Mouse (Mus musculus) c-Kit-positive CD71-positive TER-119-negative erythroid progenitor cells, embryonic 14.5 days (primary cell): Measurements from ENCODE around the gene Gpc3.
"Not testable (repeated sequence)": the region's sequence is repeated elsewhere in the genome, so short reads cannot be mapped to it uniquely, and the experiment has no call there.

Experiments used
- DNase-seq: peaks from one replicate; pipeline ENCODE4 v3.0.0-alpha.2; 2013; ENCODE audit warnings: low read depth

Gene Gpc3

DNA sequence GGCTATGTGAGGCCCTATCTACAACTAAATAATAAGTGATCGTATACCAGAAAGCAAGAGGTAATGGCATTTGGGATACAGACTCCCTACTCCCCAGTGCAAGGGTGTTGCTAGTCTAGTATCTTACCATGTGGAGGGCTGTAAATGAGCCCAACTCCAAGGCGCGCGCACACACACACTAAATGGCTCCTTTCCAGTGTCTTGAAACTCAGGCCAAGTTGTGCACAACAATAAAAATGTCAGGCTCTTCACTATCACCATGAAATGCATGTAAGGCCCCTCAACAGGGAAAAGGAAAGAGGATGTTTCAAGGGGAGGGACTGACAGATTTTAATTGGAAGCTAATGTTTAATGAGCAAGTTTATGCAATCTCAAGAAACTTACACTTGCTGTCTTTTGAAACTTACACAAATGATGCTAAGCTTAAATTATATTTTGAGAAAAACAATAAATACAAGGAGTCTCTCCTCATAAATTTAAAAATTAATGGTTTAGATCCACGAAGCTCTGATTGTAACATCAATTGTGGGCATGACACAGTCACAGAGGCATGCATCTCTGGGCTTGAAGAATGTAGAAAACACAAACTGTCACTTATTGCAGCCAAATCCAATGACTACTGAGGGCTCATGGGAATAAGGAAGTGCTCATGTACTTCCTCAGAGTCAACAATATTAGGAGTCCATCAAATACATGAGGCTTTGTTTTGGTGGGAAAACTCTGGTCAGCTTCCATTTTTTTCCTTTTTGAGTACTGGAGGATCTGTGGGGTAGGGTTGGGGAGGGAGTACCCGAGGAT lies 332.4 kb downstream of the Gpc3 start:
- no peak for DNase-seq

DNA sequence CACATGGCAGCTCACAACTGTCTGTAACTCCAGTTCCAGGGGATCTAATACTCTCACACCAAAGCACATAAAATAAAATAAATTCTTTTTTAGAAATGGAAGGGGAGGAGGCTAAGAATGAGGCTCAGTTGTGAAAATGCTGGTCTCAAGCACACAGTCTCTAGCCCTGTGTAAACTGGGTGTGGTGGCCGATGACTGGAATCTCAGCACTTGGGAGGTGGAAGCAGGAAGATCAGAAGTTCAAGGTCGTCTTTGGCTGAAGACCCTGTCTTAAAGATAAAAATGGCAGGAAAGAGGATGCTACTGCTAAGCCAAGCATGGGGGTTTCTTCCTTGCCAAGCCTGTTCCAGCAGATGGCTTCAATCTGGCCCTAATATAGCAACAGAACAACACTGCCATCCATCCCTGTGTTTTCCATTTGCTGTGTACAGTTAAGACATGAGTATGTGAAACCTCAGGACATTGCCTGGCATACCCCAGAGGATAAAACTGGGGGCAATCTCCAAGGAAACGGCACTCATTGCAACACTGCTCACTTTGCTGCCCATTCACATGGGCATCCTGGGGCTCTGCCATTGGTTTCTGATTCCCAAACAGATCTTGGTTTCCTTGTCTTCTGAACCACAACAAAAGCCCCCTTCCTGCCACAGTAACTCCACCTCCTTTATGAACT lies 334.9 kb downstream of the Gpc3 start:
- no peak for DNase-seq

DNA sequence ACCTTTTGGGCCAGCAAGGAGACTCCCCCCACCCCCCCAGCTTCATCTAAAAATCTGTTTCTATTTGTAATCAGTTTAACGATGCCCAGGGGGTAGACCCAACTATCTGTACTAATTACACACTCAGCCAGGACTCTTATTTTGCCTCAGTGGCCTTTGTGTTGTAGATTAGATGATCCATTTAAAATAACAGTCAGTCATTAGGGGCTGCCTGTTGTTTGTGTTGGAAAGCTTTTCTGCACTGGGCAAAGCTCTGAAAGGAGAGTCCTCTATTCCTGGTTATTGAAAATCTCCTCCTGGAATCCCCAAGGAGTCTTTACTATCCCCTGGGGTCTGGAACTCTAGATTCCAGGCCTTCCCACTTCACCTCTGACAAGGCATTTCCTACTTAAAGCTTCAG lies 336.2 kb downstream of the Gpc3 start:
- no peak for DNase-seq

DNA sequence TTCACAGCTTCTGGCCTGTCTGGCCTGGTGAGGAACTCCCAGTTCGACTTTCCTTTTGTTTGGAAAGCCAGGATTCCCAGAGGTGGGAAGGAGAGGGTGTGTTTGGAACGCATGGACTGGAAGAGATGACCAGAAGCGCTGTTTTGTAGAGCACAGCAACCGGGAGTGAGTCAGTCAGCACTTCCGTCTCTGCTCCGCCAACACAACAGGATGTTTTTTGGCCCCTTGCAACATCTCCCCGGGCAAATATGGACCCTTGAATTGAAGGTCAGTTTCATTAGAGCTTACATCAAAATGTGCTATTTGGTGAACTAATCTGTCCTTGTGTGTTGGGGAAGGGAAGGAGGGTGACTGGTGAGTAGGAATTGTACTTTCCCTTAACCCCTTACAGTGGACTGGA lies 340.7 kb downstream of the Gpc3 start:
- DNase-seq: no peak

DNA sequence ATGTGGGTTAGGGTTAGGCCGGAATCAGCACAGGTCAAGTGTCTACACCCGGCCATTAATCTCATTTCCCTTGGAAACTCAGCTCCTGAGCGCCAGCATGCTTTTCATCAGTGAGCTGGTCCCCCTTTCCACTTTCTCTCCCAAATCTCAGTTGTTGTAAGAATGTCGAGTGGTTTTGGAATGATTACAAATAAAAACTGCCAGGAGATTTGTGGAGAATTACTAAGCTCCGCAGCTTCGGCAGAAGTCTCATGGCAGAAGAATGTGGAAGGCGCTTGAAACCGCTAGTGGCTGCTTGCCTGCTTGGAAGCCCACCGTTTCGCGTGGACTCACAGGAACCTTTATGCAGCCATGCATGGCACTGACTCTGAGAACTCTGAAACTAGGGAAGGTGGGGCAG lies 351.8 kb downstream of the Gpc3 start:
- DNase-seq: no peak

DNA sequence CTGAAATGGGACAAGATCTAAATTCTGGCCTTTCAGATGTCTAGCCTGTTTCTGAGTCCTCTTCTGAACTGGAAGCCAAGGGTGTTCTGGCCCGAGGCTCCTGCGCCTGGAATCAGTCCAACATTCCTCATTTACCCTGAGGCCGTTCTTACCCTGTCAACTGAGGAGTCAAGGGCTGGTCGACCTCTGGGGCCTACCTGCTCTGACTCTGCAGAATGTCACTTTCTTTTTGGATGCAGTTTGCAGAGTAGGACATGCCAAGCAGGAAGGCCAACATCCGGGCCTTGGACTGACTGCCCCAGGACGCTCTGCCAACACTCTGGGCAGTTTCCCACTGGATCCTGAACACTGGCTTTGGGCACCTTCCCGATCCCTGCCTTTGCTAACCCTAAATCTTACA lies 352.2 kb downstream of the Gpc3 start:
- no peak for DNase-seq

DNA sequence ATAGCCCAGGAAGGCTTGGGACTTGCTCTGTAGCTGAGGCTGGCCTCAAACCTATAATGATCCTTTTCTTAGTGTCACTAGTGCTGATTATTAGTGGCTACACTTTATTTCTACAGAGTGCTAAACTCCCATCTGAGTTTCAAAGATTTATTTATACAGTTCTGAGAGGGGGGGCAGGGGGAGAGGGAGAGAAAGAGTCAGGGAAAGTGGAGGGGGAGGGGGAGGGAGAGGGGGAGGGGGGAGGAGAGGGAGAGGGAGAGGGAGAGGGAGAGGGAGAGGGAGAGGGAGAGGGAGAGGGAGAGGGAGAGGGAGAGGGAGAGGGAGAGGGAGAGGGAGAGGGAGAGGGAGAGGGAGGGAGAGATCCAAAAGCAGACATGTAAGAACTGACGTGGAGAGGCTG lies 354.0 kb downstream of the Gpc3 start:
- not testable (repeated sequence) for DNase-seq

DNA sequence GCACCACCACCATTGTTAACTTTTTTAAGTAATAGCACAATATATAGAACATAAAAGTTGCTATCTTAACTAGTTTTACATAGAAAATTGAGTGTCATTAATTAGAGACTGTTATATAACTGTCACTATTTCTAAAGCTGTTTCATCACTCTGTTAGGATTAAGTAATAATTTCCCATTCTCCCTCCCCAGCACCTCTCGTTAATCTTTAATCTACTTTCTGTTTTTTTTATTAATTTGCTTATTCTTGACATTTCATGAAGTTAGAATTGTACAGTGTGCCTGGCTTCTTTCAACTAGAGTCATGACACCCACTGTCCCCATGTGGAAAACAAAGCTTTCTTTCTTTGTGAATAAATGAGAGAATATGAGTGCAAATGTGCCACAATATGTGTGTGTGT lies 359.2 kb downstream of the Gpc3 start:
- DNase-seq: no peak

DNA sequence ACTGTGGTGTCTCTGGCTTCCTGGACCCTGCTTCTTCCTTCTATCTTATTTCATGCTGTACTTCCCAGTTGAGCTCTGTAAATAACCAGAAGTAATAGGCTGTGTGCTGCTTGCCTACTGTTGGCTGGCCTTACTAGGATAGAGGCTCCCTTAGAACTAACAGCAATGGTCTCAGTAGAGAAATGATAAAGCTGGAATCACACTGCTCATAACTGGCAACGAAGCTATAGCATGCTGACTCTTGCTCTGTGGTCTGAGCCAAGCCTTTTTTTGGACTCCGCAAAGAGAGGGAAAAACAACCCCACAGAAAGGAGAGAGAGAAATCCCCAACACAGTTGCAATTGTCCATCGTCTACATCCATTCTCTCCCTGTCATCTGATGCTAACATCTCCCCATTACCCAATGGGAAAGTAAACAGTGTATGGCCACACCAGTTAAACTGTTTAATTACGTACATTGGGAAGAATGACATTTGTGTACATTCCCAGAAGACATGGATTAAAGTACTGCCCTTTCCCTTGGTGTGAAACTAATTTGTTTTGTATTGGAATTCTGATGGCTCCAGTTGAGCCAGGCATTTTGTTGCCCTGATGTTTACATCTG lies 368.0 kb downstream of the Gpc3 start:
- DNase-seq: no peak

DNA sequence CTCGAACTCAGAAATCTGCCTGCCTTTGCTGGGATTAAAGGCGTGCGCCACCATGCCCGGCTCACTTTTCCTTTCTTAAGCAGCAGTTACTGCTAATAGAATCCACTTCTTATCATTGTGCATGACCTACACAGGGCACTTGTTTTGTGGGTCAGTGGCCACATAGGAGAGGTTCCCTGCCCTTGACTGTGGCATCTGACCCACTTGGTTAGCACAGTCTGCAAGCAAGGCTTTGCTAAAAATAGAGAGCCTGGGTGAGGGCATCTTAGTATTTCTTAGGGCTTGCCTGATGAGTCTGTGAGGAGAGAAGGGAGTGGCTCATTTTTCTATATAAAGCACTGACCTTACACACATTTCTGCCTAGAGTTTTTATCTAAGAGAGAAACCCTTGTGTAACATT lies 376.3 kb downstream of the Gpc3 start:
- DNase-seq: no peak

DNA sequence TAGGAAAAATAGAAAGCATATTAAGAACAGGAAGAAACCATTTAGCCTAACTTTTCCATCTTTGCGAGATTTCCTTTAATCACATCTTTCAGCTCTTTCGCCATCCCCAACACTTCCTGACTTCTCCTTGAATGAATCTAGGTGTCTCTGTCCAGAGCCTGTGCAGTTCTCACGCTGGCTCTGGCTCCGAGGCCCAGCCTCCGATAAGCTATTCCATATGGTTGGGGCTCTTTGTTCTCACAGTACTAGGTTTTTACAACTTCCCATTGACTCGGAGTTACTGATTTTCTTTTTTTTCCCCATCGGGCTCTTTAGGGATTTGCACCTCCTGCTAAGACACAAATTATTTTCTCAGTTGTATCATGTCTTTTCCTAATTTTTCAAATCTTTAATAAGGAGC lies 381.8 kb downstream of the Gpc3 start:
- DNase-seq: no peak

DNA sequence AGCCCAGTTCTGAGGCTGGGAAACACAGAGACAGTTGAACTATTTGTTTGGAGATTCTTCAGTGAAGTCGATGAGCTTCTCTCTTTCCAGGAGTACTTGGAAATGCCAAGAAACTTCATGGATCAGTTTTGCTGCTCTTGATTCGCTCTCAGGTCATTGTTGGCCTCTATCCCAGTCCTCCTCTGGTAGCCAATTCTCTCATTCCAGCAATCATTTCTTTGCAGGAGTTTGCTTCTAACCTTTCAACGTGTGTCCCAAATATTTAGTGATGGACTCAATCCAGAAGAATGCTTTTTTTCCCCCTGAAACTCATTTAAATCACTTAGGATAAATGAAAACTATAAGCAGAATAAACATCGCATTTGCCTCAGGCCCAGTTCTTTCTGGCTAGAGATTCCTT lies 383.0 kb downstream of the Gpc3 start:
- DNase-seq: no peak
